Mouse (Mus musculus) thymus, postnatal 4 days (tissue): ENCODE measurements around the gene Olfr156.
"Not testable (repeated sequence)": the region's sequence is repeated elsewhere in the genome, so short reads cannot be mapped to it uniquely, and the experiment has no call there.

Experiments used
- DNase-seq: peaks from one replicate; pipeline ENCODE4 v3.0.0; 2021

The Olfr156 gene

DNA sequence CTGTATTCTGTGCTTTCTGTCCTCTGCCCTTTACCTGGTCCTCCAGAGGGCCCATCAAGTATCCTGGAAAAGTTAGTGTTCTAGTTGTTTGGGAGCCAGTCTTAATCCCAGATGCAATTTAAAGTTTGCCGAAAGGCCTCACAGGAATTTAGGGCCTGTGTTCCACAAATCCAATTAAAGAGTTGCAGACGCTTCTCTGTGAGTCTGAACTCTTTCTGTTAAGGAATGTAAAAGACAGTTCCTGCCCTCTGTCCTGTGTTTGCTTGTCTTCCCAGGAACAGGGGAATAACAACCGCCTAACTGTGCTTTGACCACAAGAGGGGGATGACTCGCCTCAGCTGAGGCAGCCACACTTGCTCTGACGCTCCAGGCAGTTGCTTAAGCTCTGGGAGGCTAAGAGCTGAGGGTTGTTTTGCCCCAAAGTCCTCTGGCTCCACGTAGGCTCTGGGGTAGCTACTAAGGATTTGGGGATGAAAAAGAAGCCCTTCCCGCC is at the start of gene Olfr156:
Gene Olfr156 (minus strand): TSS at position 51 of the 493 bp plus-strand sequence.
- no peak for DNase-seq

DNA sequence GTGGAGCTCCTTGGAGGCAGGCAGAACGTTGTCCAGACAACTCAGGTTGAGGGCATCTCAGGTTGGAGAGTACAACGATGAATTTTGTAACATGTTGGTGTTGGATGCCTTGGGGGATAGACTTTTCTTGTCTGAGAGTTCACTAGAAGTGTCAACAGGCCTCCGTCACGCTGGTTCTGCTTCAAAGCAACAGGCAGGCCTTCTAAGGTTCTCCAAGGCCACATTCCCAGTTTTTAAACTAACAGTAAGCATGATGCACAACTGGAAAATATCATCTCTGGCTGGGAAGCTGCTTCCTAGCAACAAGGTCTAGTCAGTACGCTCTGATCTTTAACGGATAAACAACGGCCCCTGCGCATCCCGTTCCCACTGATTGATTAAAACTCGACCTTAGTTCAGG is 46.1 kb upstream of the Olfr156 start:
- no peak for DNase-seq

DNA sequence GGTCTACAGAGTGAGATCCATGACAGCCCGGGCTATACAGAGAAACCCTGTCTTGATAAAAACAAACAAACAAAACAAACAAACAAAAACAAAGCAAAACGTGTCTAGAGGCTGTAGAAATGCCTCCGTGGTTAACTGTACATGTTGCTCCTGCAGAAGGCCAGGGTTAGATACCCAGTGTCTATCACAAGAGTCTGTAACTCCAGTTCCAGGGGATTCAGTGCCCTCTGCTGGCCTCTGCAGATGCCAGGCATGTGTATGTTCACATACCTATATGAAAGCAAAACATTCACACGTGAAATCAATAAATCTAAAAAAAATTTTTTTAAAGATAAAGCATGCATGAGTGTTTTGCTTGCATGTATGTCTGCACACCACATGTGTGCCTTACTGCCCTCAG is 39.6 kb upstream of the Olfr156 start:
- no peak for DNase-seq

DNA sequence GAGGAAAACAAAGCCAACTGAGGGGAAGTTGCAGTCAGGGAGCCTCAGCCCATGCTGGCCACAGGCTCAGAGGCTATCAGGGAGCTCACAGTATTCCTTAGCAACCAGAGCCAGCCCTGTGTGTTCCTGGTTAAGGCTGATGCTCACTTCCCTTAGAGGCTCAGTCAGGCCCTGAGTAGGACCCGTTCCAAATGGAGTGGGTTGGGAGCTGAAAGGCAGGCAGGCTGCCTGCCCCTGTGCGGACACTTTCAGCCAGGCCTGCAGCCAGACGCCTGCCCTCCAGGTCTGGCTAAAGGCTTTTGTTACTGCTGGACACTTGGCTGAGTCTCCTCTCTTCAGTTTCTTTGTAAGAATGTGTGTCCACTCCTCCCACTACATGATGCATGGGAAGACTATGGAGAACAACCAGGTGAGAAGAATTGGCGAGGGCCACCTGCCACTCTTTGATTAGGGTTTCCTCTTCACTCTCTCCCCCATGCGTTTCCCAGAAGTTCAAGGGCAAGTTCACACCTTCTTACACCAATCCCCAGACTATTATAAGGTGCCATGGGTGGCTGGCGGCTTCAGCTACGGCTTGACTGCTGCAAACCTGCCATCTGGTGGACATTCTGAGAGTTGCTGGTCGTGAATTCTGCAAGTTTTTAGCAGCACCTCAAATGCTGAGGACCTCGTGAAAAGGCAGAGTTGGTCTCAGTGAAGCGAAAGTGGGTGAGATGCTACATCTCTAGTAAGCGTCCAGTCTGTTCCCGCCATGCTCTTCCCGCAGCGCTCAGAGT is 37.2 kb upstream of the Olfr156 start:
- DNase-seq: peak; percentile 76

DNA sequence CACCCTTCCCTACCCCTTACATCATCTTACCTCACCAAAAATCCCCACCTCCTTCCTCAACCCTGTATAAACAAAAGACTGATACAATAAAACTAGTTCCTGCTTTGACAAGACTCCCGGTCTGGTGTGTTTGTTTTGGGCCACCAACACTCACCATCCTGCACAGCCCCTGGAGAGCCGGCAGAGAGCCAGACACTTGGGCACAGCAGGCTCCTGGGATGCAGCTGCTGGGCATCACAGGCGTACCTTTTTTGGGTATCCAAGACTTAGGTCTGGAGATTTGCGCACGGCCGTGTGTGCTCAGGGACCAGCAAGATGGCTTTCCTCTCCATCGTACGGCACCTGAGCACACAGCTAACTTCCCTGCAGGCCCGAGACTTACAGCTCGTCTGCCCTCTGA is 36.2 kb upstream of the Olfr156 start:
- no peak for DNase-seq

DNA sequence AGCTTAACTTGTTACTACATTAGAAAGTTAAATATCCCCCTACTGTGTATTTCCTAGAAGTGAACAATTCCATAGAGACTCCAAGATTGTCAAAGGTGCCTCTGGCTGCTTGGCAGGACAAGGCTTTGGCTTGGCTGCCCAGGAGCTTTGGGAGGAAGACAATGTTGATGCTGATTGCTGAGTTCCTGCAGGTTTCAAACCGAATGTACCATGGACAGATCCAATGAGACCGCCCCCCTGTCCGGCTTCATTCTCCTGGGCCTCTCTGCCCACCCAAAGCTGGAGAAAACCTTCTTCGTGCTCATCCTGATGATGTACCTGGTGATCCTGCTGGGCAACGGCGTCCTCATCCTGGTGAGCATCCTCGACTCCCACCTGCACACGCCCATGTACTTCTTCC is 30.4 kb upstream of the Olfr156 start:
- no peak for DNase-seq

DNA sequence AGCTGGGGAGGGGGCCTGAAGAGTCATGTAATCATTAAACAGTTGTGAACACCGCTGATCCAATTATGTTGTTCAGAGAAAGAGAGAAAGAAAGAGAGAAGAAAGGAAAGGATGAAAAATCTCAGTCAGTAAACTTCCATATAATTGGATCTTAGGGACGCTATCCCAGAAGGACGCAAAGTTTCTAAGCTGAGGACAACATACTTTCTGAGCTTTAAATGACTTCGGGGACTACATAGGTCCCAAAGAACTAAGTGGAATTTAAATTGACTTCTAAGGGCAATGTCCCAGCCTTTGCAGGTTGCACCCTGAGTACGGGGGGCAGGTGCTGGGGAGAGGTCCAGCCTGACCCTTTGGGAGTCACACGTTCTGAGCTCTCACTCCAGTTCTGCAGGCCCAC is 27.6 kb upstream of the Olfr156 start, which contains the start of gene Olfr155:
Gene Olfr155 (plus strand): TSS at position 301 of the 400 bp plus-strand sequence.
- no peak for DNase-seq

DNA sequence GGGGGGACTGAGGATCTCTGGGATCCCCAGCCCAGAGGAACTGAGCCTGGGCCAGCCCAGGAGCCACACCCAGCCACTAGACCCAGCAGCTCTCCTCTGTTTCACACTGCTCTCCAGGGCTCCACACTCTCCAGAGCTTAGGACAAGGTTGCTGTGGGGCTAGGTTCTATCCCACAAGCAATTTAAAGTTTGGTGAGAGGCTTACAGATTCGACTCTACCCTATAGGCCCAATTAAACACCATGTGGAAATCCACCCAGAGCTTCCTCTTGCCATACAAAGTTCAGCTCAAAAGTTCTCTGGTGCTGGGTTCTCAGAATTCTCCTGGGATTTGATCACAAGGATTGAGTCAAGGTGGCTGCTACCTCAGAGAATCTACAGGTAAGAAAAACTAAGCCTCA is 16.4 kb upstream of the Olfr156 start, which contains the start of gene Olfr157:
Gene Olfr157 (minus strand): TSS at position 101 of the 400 bp plus-strand sequence.
- DNase-seq: no peak

DNA sequence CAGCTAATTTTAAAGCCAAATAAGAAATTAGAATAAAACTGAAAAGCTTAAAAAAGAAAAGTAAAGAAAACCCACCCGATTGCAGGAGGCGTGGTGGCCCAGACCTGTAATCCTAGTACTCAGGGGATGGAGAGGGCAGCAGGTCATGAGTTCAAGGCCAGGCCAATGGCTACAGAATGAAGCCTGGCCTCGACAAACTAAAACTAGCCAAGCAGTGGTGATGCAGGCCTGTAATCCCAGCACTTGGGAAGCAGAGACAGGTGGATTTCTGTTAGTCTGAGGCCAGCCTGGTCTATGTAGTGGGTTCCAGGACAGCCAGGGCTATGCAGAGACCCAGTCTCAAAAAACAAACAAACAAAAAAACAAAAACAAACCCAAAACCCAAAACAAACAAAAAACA is 14.6 kb upstream of the Olfr156 start:
- no peak for DNase-seq

DNA sequence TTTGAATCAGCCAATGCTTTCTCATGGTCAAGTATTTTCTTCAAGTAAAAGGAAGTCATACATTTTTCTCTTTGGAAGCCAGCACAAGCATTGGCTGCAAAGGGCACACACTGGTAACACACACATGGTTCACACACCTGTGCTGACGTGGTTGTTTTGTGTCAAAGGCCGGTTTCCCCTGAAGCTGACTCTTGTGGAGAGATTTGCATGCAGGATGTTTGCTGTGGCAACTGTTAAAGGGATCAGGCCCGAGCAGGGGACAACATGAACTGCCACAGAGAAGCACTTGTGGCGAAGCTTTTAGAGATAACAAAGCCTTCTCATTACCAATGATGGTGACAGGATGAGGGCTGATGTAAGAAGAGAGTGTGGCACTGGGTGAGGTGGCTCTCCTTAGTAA is 11.1 kb upstream of the Olfr156 start:
- DNase-seq: no peak

DNA sequence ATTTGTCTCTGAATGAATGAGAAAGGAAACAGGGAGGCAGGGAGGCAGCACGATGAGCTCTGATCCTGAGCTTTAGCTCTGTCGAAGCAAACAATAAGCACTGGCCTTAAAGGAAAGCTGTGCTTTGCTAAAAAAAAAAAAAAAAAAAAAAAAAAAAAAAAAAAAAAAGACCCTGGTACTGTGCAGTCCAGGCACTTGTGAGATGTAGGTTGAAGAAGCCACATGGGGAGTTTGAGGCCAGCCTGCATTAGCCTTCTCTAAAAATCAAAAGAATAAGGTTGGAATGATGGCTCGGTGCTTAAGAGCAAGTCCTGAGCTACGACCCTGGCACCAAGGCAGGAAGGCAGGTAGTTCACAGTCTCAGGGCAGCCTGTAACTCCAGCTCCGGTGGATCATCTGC is 10.1 kb upstream of the Olfr156 start:
- no peak for DNase-seq

DNA sequence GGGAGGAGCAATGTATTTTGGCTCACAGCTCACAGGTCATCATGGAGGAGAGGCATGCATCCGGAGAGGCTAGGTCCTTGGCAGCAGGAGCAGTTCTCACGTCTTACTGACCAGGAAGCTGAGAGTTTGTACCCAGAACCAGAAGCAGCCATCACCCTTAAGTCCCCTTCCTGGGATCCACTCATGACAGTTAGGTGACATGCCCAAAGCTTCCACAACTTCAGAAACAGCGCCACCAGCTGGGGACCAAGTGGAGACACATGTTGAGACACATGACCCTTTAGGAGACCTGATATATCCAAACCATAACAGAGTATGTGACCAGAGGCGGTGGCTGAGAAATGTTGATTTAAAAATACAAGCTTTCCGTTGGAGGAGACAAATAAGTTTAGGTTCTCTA is 8.3 kb upstream of the Olfr156 start:
- peak; percentile 18 for DNase-seq

DNA sequence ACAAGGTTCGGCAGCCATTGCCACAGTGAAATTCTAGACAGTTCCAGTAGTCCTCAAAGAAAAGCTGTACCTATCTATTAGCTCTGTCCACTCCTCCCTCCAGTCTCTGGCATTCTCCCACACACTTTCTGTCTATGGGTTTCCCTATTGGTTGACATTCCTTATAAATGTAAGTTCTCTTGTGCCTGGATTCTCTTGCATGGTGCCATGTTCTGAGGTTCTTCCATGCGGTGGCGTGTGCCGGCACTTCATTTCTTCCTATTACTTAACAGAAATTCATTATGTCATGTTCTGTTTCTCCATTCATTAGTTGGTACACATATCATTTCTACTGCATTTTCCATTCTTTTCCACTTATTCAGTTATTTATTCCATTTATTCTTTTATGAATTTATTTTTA is 5.1 kb upstream of the Olfr156 start:
- no peak for DNase-seq

DNA sequence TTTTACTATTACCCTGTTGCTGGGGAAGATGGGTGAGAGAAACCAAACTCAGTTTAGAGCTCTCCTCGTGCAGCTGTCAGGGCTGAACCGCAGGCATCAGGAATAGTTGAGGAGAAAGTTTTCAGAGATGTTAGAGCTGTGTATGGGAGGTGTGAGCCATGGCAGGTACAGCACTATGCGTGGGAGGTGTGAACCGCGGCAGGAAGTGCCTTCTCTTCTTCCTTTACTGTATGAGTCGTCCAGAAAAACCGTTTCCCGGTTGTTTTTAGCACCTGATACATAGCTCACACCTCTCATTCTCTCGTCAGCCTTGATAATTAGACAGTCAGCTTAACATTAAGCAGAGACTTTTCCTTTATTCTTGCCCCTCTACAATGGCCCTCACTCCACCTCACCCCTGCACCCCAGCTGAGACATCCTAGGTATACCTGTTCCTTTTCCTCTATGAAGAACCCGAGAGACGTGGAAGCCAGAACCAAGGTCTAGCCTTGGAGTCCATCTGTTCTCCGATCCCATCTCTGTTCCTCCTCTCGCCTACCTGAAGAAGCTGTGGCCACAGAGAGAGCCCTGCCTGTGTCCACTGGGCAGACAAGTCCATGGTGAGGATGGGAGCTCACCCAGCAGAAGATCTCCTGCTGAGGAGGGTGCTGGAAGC is 672 bp downstream of the Olfr156 start:
- DNase-seq: no peak

DNA sequence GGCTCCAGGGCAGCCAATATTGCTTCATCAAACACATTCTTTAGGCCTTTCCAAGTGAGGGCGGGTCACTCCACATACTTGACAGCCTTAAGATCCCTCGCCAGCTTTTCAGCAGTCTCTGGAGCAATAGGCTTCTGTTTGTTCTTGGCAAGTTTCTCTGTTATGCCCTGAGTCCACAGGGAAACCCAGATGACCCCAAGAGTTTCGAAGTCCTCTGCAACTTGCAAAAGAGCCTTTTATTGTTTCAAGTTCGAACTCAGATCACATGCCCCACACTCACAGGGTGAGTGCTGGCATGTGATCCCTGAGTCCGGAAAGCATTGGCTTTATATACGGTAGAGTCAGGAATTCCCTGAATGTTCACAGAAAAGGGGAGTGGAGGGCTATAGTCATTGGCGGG is 24.8 kb downstream of the Olfr156 start:
- no peak for DNase-seq

DNA sequence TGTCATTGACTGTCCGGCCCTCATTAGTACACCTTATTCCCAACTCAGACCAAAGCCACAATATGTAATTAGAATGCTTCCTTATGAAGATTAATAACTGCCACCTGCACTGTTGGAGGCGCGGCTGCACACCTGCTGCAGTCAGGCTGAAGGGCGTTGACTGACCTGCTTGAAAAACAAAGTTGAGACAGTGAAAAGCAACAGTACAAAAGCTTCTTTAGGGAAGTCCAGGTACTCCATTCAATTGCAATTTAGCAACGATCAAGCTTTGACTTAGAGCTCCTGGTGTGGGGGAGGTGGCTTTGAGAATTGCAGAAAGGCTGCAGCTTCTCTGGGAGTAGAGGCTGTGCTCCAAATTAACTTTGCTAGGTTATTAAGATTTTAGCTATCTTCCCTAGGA is 27.9 kb downstream of the Olfr156 start:
- DNase-seq: not testable (repeated sequence)

DNA sequence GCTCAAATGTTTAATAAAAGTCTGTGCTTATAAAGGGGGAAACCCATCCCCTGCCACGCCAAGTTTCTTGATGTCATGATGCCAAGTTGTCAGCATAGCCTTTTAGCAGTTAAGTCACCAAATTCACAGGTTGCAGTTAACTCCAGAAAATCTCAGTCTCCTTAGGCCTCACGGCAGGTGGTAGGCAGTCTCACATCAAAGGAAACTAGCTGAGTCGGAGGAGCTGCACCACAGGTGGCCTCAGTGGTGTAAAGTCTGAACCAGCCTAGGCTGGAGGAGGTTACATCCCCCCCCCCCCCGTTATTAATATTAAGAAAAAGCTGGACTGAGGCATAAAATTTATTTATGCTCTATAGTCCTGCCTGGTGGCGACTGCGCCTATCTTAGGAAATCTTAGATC is 28.4 kb downstream of the Olfr156 start:
- no peak for DNase-seq

DNA sequence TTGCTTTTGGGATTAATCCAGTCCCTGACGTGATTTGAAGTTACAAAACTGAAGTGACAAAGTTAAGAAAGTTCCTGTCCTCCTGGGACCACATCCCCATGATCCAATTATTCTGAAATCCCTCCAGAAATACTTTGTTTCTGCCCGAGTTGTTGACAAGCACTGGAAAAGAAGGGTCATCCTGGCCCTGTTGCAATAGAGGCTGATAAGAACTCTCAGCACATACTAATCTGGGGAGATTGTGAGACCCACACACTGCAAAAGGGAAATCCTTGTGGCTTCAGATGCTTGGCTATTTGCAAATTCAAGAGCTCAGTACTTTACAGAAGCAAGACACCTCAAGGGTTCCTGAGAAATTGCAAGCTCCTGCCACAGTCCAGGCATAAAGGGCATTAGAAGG is 51.4 kb downstream of the Olfr156 start:
- DNase-seq: no peak

DNA sequence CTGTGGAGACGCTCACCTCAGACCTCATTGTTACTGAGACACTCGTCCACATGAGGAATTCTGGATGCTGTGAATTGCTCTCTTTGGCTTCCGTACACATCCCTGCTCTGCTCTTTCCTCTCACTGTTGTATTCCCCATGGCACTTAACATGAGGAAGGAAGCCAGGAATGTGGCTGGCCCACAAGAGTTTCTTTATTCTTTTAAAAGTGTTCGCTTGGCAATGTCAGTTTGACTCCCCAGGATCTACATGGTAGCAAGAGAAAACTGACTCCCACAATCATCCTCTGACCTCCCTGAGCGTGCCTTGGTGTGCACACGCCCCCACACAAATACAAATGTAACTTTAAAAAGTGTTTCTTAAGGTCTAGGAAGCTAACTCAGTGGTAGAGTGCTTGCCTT is 52.1 kb downstream of the Olfr156 start:
- no peak for DNase-seq

DNA sequence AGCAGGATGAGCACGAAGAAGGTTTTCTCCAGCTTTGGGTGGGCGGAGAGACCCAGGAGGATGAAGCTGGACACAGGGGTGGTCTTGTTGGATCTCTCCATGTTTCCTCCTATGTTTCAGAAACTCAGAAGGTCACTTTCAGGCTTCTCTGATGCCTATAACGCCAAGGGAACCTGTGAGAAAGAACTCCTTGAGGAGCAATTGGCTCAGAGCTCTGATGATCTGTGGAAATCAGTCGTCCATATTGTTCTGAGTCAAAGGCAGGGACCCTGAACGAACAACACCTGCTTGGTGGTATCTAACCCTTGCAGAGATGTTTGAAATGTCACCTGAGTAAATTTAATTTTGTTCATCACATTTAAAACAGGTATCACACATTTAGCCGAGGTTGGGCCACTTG is 52.8 kb downstream of the Olfr156 start, which contains the start of gene Olfr159:
Gene Olfr159 (minus strand): TSS at position 101 of the 400 bp plus-strand sequence.
- no peak for DNase-seq
